Mouse (Mus musculus): ENCODE results near the gene Fgd3.

Gene Fgd3

GRCm38 (mm10) chr13:49320040-49320439 is at the start of gene Fgd3:
Gene Fgd3, minus strand, starts transcription at chr13:49320311.
- no peak for DNase-seq (ENCODE audit: low spot score)

DNA sequence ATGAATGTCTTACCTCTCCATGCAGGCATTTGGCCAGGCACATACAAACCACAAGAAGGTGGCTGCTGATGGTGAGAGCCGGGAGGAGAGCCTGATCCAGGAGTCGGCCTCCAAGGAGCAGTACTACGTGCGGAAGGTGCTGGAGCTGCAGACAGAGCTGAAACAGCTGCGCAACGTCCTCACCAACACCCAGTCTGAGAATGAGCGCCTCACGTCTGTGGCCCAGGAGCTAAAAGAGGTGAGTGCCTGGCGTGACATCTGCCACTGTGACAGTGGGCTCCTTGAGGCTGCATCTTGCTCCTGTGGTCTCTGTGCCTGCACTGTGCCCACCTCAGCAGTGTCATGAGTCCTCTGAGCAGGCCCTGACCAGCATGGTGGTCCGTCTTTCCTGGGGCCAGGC is 49.3 kb upstream of the Fgd3 start:
- no peak for DNase-seq (ENCODE audit: low spot score)

DNA sequence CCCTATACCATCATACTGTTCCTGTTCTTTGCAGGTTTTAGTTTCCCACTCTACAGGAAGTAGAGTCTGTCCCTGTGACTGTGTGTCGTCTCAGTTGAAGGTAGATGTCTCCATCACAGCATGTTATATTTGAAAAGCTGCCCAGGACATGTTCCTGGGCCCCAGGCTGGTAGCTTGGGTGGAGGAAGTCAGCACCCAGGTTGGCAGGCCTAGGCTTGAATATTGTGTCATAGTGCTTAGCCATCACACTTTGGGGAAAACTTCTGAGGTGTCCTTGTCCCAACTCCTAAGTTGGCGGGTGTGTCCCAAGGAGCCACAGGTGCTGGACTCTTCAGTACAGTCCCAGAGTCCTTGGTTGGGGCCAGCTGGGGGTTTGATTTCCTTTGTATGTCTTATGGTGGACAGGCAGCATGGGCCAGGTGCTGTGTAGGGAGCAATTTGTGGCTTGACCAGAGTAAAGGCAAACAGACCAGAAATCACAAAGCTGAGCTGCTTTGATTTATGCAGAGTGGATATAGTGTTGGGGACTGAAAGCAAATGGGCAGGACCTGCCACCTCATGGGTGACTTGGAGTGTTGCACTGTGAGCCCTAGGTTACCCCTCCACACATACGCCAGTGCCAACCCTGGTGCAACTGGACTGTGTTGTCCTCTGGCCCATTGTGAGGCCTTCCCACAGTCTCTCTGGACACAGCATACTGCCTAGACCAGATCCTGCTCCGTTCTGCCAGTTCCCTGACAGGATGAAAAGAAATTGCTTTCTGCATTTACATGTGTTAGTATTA is 47.7 kb upstream of the Fgd3 start:
- DNase-seq (ENCODE audit: low spot score), result no peak

DNA sequence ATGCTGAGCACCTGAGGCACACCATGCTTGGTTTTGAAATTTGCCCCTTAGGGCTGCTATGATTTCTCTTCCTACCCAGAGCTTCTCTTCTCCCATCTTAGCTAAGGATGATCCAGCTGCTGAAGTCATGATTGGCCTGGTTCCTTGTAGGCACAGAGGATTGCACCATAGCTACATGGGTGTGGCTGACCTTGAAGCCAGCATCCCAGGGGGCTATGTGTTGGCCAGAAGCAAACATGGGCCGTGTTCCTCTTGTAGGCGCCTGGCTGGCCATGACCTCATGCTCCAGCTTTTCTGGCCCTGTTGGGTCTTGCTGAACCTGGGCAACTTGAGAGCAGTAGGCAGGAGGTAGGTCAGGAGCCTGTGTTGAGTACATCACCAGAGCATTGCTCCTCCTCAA is 44.6 kb upstream of the Fgd3 start:
- peak; percentile 52 for DNase-seq (ENCODE audit: low spot score)

DNA sequence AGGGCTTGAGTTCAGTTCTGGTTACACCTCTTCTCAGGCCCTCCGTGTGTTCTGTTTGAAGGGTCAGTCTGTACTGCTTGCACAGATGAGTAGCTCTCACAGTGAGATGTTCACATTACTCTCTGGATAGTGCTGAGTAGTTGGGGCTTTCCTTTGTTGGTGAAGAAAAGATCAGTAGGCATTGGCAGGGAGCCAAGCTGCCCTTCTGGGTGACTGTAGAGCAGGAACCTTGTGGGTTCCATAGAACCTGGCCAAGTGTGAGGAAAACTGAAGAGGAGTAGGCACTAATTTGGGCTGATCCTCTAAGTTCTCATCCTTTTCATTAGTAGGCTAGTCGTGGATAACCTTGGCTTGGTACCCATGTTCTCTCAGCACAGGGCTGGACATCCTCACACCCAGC is 42.7 kb upstream of the Fgd3 start:
- no peak for DNase-seq (ENCODE audit: low spot score)

- DNase-seq (ENCODE audit: low spot score), result no peak
Observed at GRCm38 (mm10) chr13:49362364-49362763, 42.3 kb upstream of the Fgd3 start.

DNA sequence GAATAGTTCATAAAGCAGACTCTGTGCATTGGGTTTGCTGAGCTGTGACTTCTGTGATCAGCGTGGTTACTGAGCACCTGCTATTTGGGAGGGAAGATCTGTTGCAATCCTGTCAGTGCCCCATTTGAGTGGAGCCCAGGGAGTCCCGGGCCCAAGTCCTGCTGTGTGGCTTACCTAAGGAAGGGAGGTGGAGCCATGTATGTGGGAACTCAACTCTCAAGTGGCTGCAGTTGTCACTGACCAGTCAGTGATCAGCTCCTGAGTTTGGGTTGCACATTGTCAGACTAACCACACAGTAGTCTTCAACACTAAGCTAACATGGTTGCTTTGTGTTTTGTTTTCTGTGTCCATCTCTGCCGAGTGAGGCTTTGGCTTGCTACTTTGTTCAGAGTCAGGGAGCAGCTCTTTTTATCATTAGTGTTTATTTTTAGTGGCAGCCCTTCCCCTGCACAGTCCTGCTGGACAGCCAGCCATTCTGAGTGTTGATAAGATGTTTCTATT is 40.8 kb upstream of the Fgd3 start:
- DNase-seq (ENCODE audit: low spot score), result no peak

GRCm38 (mm10) chr13:49358184-49358583 is 38.1 kb upstream of the Fgd3 start:
- no peak for DNase-seq (ENCODE audit: low spot score)

GRCm38 (mm10) chr13:49357367-49358026 is 37.4 kb upstream of the Fgd3 start:
- DNase-seq (ENCODE audit: low spot score), result no peak

DNA sequence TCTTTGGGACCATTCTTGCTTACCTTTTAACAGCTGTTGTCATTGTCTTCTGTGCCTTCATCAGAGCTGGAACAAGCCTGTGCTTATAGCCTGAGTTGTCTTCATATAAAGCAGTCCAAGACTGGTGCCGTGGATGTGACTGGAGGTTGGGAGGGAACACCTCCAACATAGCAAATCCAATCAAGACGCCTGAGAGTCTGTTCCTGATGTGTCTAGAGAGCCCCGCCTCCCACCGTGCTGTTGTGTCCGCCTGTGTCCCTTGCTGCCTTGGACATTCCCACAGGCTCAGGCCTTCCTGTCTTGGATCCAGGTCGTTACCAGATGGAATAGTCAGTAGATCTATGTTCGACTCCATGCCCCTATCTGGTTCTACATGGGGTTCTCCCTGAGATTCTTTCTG is 36.0 kb upstream of the Fgd3 start:
- DNase-seq (ENCODE audit: low spot score), result no peak

GRCm38 (mm10) chr13:49355461-49356061 is 35.5 kb upstream of the Fgd3 start:
- DNase-seq (ENCODE audit: low spot score), result no peak

DNA sequence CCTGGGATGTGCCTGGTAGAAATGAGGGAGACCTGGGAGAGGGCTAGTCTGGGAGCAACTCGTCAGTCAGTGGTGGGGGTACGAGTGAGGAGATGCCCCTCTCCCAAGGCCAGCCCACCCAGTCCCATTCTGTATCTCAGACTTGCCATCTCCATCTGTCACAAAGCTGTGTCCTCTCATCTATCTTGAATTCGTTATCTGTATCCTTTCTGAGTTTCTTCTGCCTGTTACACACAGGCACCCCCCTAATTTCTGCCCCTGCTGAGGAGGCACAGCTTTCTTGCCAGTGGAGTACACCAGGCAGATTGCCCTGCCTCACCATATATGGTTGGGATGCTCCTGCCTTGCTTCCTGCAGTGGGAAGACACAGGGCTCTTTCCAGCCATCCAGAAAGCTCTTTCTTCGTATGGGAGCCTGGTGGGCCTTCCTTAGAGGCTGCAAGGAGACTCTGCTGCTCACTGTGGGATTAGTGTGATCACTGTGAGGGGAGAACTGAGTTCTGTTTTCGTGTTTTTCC is 33.9 kb upstream of the Fgd3 start:
- no peak for DNase-seq (ENCODE audit: low spot score)

DNA sequence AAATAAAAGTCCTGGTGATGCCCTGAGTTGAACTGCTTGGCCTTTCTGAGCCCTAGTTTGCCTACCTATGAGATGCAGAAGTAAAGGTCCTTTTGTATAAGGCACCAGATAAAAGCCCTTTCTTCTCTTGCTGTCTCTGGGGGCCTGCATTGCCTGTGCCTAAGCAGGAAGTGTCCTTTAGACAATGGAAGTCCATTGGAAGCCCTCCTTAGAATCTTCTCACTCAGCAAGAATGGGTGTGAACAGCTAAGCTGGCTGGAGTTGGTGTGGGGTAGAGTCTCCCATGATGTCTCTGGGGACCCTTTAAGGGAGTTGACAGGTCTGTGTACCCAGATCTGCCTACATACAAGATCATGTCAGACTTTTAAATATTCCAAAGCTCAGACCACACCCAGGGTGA is 33.3 kb upstream of the Fgd3 start:
- no peak for DNase-seq (ENCODE audit: low spot score)

DNA sequence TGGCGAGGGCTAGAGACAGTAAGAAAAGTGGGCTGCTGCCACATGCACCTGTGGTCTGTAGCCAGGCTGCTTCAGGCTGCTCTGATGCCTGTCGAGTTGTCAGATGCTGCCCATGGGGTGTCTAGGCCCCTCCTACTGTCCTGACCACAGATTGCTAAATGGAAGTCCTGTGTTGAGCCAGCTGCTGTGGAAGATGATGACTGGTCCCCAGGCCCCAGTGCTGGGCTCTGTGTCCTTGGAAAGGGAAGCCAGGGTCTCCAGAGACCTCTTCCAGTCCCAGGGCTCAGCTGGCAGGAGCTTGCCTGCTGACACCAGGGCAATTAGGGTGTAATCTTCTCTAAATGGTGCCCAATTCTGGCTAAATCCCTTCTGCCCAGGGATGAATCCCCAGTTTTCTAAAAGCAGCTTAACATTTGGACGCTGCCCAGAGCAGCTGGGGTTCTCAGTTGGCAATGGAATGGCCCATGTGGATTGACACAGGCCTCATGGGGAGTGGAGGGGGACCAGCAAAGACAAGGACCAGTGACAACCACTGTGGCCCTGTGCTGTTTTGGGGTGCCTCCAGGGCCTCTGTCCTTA is 32.6 kb upstream of the Fgd3 start:
- no peak for DNase-seq (ENCODE audit: low spot score)

- no peak for DNase-seq (ENCODE audit: low spot score)
Observed at GRCm38 (mm10) chr13:49349836-49350505, 29.9 kb upstream of the Fgd3 start.

DNA sequence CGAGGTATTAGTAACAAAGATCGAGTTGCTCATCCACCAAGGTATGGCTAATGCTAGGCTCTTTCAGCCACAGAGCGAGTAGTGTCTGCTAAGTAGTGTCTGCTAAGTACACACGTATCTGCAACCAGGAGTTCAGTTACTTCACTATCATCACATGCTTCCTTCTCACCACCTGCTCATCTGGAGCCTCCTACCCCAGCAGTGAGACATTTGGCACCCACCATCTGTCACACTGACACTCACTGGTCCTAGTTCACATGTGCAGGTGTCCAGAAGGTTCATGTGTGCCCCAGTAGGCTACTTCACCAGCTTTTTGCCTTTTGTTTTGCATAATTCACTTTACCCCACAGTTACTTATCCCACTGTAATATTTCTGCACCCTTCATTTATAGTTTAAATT is 29.2 kb upstream of the Fgd3 start:
- no peak for DNase-seq (ENCODE audit: low spot score)

- DNase-seq (ENCODE audit: low spot score), result no peak
Observed at GRCm38 (mm10) chr13:49348522-49348921, 28.4 kb upstream of the Fgd3 start.

- peak; percentile 74 for DNase-seq (ENCODE audit: low spot score)
Observed at GRCm38 (mm10) chr13:49345476-49345875, 25.4 kb upstream of the Fgd3 start.

GRCm38 (mm10) chr13:49344567-49344966 is 24.5 kb upstream of the Fgd3 start:
- DNase-seq (ENCODE audit: low spot score), result no peak

GRCm38 (mm10) chr13:49342723-49343100 is 22.6 kb upstream of the Fgd3 start:
- DNase-seq (ENCODE audit: low spot score), result no peak

GRCm38 (mm10) chr13:49341831-49342722 is 22.0 kb upstream of the Fgd3 start:
- no peak for DNase-seq (ENCODE audit: low spot score)
